Mouse (Mus musculus) layer of hippocampus, adult 18-20 months (tissue): ENCODE measurements around the gene Dnajc2. TPM values are rescaled to one million over a fixed set of nuclear protein-coding genes. Genes with fewer than 3 reads are reported as not detected.

Experiments
- DNase-seq, 2 experiments: peaks; one replicate each; pipeline ENCODE4 v3.0.0; 2022; ENCODE audit warnings: low spot score in 2 of 2
- long read RNA-seq: library from polyadenylated mRNA; stranded (forward); transcript quantifications from one replicate; pipeline ENCODE4 v2.0.0, GENCODE M21; 2021
- total RNA-seq, 2 experiments: library from RNA; stranded (reverse); gene quantifications; 2 replicates each; pipeline ENCODE4 v1.2.3; 2021

The Dnajc2 gene
- 10 to 100 TPM; 29.8 to 31.1 TPM for total RNA-seq
- long read RNA-seq, transcript Dnajc2-201 (17 exons, 2,133 nt), result major isoform, 18 of 25 reads
- long read RNA-seq, partial matches to known transcripts, result 3 of 25 reads
- long read RNA-seq, other reads (novel, unspliced or antisense), result 1 of 25 reads

DNA sequence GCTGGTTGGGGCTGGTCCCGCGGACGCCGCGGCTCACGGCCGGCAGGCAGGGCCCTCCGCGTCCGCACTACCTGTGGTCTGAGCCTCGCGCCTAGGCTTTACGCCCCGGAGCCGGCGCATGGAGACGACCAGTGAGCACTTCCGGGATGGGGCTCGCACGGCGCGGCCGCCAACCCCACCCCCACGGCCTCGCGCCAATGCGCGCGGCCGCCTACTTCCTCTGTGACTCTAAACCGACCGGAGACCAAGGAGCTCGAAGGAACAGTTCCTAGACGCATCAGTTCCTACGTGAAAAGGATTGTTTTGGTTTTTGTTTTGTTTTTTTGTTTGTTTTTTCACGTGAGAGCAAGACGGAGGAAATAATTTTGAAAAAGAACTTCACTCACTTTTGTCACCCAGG lies at the start of gene Dnajc2, which contains the start of gene Psmc2:
Gene Dnajc2 (minus strand): TSS at position 199 of the 400 bp plus-strand sequence.
Gene Psmc2 (plus strand): TSS at position 231 of the 400 bp plus-strand sequence.
- DNase-seq, result peak; percentile 86 to 93

DNA sequence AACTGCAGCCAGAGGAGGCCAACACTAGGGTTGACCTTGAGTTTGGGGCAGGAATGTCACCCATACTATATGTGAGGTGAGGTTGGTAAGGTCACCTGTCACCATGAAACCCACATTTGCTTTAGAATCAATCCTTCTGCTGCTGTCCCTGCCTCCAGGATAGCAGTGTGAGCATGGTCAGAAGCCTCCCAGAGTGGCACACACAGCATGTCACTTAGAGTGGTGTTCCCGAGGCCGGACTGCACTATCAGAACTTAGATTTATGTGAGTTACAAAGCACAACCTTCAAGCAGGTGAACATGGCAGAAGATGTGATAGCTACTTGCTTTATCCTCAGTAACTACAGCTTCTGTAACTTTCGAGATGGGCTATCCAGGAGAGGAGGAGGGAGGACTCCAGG lies 46.7 kb upstream of the Dnajc2 start:
- no peak for DNase-seq

DNA sequence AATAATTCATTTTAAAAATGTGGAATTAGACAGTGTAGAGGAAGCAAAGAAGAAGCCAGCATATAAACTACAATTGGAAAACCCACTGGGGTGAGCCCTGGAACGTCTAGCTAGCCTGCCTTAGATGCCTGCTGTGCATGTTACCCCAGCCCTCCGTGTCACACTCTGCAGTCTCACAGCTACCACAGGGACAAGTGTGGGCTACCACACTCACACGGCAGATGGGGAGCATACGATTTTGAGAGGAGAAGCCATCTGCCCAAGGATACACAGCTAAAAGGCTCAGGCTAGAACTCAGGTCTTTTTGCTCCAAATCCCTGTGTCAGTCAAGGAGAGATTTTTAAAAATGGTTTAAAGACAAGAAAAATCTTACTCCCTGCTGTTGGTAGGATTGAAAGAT lies 43.8 kb upstream of the Dnajc2 start:
- DNase-seq, result peak; percentile 55 to 85

DNA sequence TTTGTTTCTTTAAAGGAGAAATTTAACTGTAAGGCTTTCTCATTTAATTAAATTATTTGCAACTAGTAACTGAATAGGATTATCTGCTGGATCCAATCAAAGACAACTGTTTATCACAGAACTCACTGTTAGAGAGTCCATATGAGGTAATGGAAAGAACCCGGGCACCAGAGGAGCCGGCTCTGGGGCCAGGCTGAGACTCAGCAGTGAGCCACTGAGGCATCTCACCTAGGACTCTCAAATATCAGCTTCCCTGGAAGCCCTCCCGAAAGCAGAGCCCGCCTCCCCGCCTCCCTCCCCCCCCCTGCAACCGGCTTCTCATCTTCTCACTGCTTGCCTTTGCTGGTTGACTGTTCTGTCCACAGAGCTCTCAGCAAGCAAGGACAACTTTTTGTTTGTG lies 42.6 kb upstream of the Dnajc2 start:
- no peak for DNase-seq

DNA sequence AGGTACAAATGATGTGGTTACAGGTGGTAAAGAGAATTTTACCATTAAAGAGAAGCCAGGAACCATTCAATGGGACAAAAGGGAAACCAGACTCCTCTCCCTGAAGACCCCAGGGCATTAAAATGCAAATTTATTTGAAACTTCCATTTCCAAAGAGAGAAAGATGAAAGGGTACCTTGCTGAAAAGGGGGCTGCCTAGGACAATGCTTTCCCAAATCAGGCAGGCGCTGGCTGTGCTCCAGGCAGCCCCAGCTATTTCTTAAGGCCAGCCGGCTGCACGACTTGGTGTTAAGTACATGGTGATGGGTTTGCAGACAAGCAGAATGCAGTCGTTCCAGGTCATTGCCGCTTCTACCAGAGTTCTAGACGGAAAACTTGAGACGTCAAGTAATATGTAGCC lies 41.3 kb upstream of the Dnajc2 start:
- no peak for DNase-seq

DNA sequence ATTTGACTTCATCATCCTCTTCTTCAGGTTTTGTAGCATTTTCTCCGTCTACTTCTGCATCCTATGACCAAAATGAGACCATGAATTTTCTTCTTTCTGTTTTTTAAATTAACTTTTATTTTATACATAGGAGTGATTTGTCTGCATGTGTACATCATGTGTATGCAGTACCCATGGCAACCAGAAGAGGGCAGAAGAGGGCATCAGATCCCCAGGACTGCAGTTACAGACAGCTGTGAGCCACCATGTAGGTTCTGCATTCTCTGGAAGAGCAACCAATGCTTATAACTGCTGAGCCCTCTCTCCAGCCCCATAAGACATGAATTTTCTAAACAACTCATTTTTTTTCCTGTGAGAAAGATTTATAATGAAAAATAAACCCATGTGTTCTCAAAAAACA lies 28.9 kb upstream of the Dnajc2 start:
- DNase-seq, result peak in 1 of 2 experiments; percentile 34

DNA sequence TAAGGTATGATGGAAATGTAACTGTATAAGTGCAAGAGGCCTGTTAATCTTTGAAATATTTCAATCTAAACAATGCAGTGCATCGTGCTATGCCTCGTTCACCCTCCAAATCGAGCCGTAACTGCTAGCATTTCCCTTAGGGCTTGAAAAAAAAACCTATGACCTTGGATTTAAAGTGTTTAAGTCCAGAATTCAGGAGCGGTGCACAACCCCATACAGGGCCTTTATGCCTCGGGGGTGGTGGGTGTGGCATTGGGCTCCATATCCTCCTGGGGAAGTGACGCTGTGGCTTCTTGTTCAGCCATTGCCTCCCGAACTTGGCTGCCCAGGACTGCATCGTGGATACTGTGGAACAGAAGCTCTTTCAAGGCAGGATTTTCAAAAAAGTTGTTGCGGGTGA lies 25.9 kb upstream of the Dnajc2 start:
- DNase-seq, result no peak

DNA sequence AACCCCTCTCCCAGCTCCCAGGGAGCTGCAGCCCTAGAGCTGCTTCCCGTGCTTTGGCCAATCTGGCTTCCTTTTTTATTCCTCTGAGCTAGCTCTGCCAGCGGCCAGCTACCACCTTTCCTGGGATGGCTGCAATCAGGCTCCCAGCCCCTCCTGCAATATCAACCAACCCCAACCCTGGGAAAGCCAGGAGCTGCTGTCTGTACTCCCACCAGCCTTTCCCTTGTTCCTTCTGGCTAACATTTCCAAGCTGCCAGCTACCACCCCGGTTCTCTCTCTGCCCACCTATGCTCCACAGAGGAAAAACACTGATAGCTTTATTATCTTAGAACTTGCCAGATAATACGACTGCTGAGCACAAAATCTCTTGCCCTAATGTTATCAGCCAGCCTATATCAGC lies 19.8 kb upstream of the Dnajc2 start:
- DNase-seq, result no peak

DNA sequence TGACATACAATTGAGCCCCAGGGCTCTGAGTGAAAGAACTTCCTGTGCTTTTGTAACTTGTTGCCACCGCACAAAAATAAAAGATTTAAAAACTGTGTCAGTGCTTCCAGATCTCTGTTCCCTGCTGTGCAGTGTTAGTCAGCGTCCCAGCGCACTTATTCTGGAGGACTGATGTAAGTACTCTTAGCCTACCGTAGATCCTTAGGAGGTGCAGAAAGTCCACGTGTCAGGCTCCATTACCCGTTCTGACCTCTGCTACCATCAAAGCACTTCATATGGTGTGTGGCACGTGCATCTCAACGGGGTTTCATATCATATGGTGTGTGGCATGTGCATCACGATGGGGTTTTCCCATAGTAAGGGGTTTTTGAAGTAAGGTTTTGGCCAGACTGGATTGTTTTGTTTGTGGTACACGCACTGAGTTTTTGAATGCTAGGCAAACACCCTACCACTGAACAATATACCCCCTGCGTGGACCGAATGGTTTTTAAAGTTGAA lies 18.7 kb upstream of the Dnajc2 start:
- no peak for DNase-seq

DNA sequence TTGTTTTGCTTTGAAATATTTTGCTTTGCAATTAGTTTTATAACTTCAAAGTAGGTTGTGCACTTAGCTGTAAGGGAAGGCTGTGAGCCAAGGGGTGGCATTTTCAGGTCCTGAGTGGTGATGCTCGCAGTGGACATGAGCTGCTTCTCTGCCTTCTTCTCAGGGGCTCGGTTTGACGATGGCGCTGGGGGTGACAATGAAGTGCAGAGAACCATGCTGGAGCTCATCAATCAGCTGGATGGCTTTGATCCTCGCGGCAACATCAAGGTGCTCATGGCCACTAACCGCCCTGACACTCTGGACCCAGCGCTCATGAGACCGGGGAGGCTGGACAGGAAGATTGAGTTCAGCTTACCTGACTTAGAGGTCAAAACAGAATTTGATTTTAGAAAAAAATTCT lies 17.9 kb upstream of the Dnajc2 start:
- DNase-seq, result no peak

DNA sequence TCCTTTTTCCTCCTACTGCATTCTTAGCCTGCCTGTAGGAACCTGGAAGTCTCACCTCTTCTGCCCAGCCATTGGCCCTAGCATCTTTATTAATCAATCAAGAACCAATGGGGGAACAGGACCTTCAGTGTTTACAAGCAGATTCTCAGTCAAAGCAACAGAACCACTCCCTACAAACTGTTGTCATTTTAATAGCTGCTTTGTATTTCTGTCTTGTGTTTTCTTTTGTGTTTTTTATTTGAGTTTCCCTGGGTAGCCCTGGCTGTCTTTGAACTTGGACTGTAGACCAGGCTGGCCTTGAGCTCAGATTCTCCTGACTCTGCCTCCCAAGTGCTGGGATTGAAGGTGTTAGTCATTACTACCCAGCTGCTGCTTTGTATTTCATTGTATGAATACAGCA lies 7.1 kb upstream of the Dnajc2 start:
- DNase-seq, result no peak

DNA sequence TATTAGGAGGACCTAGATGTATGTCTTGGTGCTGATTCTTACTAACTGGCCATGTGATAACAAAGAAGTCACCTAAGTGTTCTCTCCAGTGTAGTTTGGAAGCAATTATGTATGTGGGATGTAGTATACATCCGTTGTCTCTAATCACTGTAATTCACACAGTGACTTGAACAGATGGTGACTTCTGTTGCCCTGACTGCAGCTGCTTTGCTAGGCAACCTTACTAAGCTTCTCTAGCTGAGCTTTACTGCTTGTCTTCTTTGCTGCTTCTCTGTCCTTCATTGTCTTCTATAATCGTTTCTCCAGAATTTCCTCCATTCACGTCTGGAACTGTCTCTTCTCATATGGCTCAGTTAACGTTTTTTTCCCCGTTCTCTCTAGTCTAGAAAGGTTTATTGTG lies 4.0 kb upstream of the Dnajc2 start:
- peak in 1 of 2 experiments; percentile 63 for DNase-seq

DNA sequence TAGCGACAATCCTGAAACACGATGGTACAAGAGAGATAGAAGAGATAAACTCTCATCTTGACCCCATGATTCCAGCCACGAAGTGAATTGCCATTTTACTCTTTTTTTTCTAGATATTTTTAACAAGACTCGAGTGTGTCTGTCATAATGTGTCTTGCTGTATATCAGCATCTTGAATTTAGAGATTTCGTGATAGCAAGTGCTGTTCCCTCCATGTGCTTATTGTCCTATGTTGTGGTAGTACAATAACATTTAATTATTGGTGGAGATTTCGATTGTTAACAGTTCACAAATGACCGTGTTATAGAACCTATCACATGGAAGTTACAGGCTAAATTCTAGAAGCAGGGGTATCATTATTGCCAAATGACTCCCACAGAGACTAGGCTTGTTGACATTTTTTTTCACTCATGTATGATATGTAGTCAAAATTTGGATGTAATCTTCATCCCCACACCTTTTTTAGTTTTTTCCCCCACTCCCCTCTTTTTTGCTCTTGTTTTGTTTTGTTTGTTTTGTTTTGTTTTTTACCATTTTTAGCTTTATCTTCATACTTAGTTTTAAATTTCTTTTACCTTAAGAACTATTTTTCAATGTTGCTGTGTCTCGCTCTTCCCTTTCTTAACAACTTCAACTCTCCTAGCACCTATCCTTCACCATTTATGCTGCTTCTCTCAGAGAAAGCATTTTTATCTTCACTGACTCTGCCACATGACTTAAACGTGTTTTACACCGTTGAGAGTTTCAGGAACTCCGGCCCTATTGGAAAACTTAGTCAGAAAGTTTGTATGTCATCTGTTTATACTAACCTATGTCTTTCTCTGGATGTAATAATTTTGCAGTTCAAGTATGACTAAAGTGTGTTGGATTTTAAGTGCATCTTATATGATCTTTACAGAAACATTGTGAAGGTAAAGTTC lies 2.4 kb upstream of the Dnajc2 start:
- DNase-seq, result no peak

DNA sequence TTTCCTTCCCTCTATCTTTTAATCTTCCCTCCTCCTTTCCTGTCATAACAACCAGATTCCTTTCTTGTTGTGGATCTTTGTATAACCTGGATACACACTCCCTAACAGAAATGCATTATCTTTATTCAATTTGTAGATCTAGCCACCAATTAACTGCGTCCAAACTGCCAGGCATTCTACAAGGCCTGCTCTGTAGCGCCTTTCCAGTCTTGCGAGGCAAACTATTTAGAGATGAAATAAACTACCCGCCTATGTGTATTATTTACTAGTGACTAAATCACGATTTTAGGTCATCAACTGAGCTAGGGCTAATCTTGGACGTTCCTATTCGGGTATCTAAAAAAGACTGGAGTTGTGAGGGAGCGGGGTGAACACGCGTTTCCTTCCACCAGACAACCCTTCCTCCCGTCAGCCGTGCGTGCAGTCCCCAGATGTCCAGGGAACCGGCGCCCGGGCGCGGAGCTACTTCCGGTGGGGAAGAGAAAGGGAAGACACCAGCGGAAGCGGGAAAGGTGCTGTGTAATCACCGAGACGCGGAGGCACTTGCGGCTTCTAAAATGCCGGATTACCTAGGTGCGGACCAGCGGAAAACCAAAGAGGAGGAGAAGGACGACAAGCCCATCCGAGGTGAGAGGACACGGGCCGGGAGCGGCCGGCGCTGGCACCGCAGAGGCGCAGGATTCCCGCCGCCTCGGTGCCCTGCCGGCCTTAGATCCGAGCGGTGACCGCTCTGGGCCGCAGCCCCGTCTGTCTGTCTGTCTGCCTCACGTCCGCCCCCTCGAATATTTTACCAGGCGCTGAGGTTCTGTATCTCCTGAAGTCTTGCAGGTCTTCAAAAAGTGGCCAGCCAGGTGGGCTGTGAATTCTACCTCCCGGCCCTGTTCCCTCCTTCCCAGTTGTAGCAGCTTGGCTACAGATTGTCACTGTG lies 1.5 kb upstream of the Dnajc2 start:
- peak; percentile 91 to 95 for DNase-seq

DNA sequence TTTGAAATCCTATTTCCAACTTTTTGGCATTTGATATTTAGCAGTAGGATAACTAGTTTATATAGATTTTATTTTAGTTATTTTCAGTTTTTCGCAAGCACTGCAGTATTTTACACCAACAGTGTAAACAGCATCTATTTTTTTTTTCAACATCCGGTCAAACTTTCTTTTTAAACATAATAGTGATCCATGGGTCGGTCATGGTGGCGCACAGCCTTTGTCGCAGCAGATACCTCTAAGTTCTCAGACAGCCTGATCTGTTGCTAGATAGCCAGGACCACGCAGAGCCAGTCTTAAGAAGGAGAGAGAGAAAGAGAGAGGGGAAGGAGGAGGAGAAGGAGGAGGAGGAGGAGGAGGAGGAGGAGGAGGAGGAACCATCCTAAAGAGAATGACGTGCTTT lies 725 bp upstream of the Dnajc2 start:
- no peak for DNase-seq

DNA sequence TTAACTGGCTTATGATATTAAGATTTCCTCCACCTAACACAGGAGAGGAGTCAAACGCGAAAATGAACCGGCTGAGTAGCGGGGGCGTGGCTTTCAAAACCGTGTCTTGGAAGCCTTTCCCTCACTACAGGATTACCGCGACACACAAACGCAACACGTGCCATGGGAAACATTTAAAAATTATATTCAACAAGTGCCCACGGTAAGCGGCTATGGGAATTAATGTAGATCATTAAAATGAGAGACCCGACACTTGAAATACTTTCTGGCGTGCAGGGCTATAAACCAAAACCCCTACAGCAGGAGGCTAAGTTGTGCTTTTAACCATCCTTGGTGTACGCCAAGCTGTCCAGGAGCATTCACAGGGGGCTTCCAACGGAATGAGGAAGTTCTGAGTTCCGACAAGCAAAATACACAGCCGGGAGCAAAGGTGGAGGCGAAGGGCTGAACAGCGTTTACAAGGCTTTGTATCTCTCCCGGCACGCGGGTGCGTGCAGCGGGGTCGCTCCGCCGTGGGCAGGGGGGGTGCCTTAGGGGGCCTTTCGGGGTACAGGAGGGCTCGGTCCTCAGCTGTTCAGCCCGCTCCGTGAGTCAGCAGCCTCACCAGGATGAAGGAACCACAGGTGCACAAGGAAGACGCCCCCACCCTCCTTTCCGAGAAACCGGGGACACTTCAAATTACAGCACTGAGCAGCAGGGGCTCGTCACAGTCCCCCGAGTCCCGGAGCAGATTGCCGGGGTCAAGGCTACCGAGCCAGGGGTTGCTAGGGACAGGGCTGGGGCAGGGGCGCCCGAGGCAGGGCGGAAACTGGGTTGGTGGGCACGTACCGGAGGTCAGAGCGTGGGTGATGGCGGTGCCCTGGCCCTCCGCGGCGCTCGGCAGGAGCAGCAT lies 644 bp downstream of the Dnajc2 start:
- no peak for DNase-seq

DNA sequence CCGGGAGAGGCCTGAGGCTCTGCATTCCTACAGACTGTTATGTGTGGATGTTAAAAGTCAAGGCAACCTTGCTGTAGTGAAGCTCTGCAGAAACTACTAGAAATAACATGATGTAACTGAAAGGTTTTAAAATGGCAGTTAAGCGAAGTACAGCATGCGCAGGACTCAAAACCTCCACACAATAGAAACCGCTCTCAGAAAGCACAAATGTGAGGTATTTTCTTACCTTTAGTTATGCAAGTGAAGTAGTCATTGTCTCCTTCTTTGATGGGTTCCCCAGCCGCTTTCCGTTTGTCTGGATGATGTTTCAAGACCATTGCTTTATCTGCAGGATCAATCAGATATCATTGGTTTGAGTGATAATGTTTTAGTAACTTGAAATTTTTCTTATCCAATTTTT lies 8.6 kb downstream of the Dnajc2 start:
- DNase-seq, result no peak

DNA sequence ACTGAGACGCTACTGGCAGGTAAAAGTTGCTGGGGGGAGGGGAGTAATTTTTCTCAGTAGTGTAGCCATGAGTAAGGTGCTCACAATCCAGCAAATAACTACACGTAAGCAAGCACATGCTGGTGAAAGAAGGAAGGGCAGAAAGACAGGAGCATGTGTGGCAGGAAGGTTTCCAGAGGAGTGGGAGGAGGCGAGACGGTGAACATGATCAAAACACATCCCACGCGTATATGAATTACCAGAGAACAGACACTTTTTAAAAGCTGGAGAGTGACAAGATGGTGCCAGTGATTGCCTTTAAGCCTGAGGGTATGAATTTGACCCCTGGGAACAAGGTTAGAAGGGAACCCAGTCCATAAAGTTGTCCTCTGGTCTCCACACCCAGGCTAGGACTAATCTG lies 15.2 kb downstream of the Dnajc2 start:
- DNase-seq, result peak in 1 of 2 experiments; percentile 63

DNA sequence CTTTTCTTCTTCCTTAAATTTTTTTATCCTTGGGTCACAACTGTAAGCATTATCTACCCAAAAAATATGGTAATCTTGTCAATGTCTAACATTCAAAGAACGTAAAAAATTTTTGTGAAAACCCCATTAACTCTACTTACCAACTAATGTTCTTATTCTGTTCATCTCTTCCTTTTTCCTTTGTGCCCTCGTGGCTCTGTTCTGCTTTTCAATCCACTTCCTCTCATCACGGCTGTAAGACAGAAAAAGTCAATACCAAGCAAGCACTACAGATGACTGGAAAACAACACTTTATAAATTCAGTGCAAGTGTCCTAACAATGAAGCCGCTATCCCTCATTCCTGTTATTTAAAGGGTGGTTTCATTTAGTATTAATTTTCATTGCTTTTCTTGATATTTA lies 16.5 kb downstream of the Dnajc2 start:
- DNase-seq, result no peak

DNA sequence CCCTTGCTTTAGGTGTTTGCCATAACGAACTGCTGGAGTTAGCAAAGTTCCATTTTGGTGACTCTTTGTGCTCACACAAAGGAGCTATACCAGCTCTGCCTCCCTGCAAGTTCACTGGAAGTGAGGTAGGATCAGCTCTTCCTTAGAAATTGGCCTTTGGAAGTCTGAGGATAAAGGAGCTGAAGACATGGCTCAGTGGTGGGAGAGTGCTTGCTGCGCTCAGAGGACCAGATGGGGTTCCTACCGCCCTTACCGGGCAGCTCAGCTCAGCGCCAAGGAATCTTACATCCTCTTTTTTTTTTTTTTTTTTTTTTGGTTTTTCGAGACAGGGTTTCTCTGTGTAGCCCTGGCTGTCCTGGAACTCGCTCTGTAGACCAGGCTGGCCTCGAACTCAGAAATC lies 39.1 kb downstream of the Dnajc2 start:
- DNase-seq, result no peak
